Mouse (Mus musculus) intestine, embryonic 15.5 days (tissue): Measurements from ENCODE around the gene Megf9. TPM values are rescaled to one million over a fixed set of nuclear protein-coding genes. Genes with fewer than 3 reads are reported as not detected.

Experiments used
- ATAC-seq: fragments of 200-750 bp; cut with Nextera tagmentation; 2 replicates; pipeline ENCODE4 v1.8.0; 2017; ENCODE audit warnings: moderate TSS enrichment, moderate library complexity
- H3K27ac ChIP-seq: fragments of 300-500 bp; sonication (generic); 2 replicates; pipeline ENCODE4 v1.5.1; 2015; ENCODE audit warnings: mild to moderate bottlenecking, inconsistent platforms
- H3K27me3 ChIP-seq: fragments of 300-500 bp; sonication (generic); replicated peaks from 2 replicates; pipeline ENCODE4 v1.6.1; 2015; ENCODE audit warnings: inconsistent platforms
- H3K36me3 ChIP-seq: fragments of 300-500 bp; sonication (generic); 2 replicates; pipeline ENCODE4 v1.6.1; 2015; ENCODE audit warnings: inconsistent platforms
- H3K4me1 ChIP-seq: fragments of 300-500 bp; sonication (generic); replicated peaks from 2 replicates; pipeline ENCODE4 v1.6.1; 2015; ENCODE audit warnings: inconsistent platforms
- H3K4me2 ChIP-seq: fragments of 300-500 bp; sonication (generic); replicated peaks from 2 replicates; pipeline ENCODE4 v1.6.1; 2015; ENCODE audit warnings: mild to moderate bottlenecking, inconsistent platforms
- H3K4me3 ChIP-seq: fragments of 300-500 bp; sonication (generic); replicated peaks from 2 replicates; pipeline ENCODE4 v1.5.1; 2015; ENCODE audit warnings: inconsistent platforms
- H3K9ac ChIP-seq: fragments of 300-500 bp; sonication (generic); 2 replicates; pipeline ENCODE4 v1.6.1; 2015; ENCODE audit warnings: inconsistent platforms
- H3K9me3 ChIP-seq: fragments of 300-500 bp; sonication (generic); 2 replicates; pipeline ENCODE4 v1.6.1; 2016; ENCODE audit warnings: inconsistent platforms
- WGBS: fragments of 180-500 bp; shearing (Covaris S2); methylation state at CpG from one replicate; pipeline ENCODE4 v1.1.7; 2015; 5-methylcytosine and 5-hydroxymethylcytosine counted together
- polyA plus RNA-seq: library from polyadenylated mRNA; unstranded; fragments of >200 nt; fragmentation: Nextera tagmentation; extraction: Ambion mirVana; gene quantifications from 2 replicates; pipeline ENCODE4 v1.2.1, GENCODE M21; 2015

Gene Megf9
- polyA plus RNA-seq, 1 experiment from 2014 or later: 5.5 TPM

GRCm38 (mm10) chr4:70516289-70516688 lies 18.5 kb downstream of the Megf9 start:
- no peak overlapping the region for H3K9ac ChIP-seq
- H3K4me1 ChIP-seq: no peaks in the 10 kb centered on the region
- no peak for ATAC-seq
- no peak overlapping the region for H3K4me2 ChIP-seq
- H3K36me3 ChIP-seq: no peaks in the 10 kb centered on the region
- H3K4me3 ChIP-seq: no peak overlapping the region
- WGBS: 80% methylated on average over 6 of the region's 6 CpGs
- H3K27ac ChIP-seq: no peak overlapping the region
- no peaks in the 10 kb centered on the region for H3K27me3 ChIP-seq
- no peaks in the 10 kb centered on the region for H3K9me3 ChIP-seq

- no peak overlapping the region for H3K4me3 ChIP-seq
- no peaks in the 10 kb centered on the region for H3K4me1 ChIP-seq
- no peaks in the 10 kb centered on the region for H3K36me3 ChIP-seq
- no peaks in the 10 kb centered on the region for H3K9me3 ChIP-seq
- H3K27me3 ChIP-seq: no peaks in the 10 kb centered on the region
- no peak overlapping the region for H3K4me2 ChIP-seq
- no peak overlapping the region for H3K27ac ChIP-seq
- H3K9ac ChIP-seq: no peak overlapping the region
- no peak for ATAC-seq
These were observed 19.3 kb downstream of the Megf9 start for GRCm38 (mm10) chr4:70515514-70515913.

GRCm38 (mm10) chr4:70509987-70510386 lies 24.8 kb downstream of the Megf9 start:
- Histone ChIP-seq H3K4me3 (no peak overlapping the region), H3K9ac (no peak overlapping the region), H3K9me3 (no peaks in the 10 kb centered on the region), H3K36me3 (no peaks in the 10 kb centered on the region), H3K27me3 (no peaks in the 10 kb centered on the region), H3K27ac (no peak overlapping the region), H3K4me1 (no peaks in the 10 kb centered on the region), H3K4me2 (no peak overlapping the region)
- no peak for ATAC-seq
- 93% methylated on average over 2 of the region's 2 CpGs for WGBS

- WGBS: 25% methylated on average over 2 of the region's 2 CpGs
- ATAC-seq: no peak
These were observed 25.2 kb downstream of the Megf9 start for GRCm38 (mm10) chr4:70509565-70509964.

GRCm38 (mm10) chr4:70508207-70508606 lies 26.6 kb downstream of the Megf9 start:
- WGBS: 87% methylated on average over 1 of the region's 1 CpGs
- Histone ChIP-seq H3K27ac (no peak overlapping the region), H3K36me3 (no peaks in the 10 kb centered on the region), H3K4me2 (no peak overlapping the region), H3K9me3 (no peaks in the 10 kb centered on the region), H3K4me3 (no peak overlapping the region), H3K4me1 (no peaks in the 10 kb centered on the region), H3K9ac (no peak overlapping the region), H3K27me3 (no peaks in the 10 kb centered on the region)
- ATAC-seq: no peak

More at GRCm38 (mm10) chr4:70509565-70509964, 25.2 kb downstream of the Megf9 start:
- no peak overlapping the region for H3K4me3 ChIP-seq
- no peaks in the 10 kb centered on the region for H3K27me3 ChIP-seq
- no peaks in the 10 kb centered on the region for H3K4me1 ChIP-seq
- no peak overlapping the region for H3K9ac ChIP-seq
- no peak overlapping the region for H3K4me2 ChIP-seq
- H3K27ac ChIP-seq: no peak overlapping the region
- no peaks in the 10 kb centered on the region for H3K9me3 ChIP-seq
- no peaks in the 10 kb centered on the region for H3K36me3 ChIP-seq

GRCm38 (mm10) chr4:70505951-70506350 lies 28.8 kb downstream of the Megf9 start:
- H3K4me2 ChIP-seq: no peak overlapping the region
- H3K27ac ChIP-seq: no peak overlapping the region
- H3K9ac ChIP-seq: no peak overlapping the region
- WGBS: 68% methylated on average over 3 of the region's 3 CpGs
- H3K36me3 ChIP-seq: no peaks in the 10 kb centered on the region
- no peak overlapping the region for H3K4me3 ChIP-seq
- no peak for ATAC-seq
- H3K27me3 ChIP-seq: no peaks in the 10 kb centered on the region
- no peaks in the 10 kb centered on the region for H3K9me3 ChIP-seq
- no peaks in the 10 kb centered on the region for H3K4me1 ChIP-seq

- H3K4me3 ChIP-seq: no peak overlapping the region
- no peaks in the 10 kb centered on the region for H3K9me3 ChIP-seq
- no peak for ATAC-seq
- H3K36me3 ChIP-seq: no peaks in the 10 kb centered on the region
- no peak overlapping the region for H3K4me2 ChIP-seq
- no peak overlapping the region for H3K9ac ChIP-seq
- H3K4me1 ChIP-seq: no peaks in the 10 kb centered on the region
- H3K27ac ChIP-seq: no peak overlapping the region
- WGBS: 49% methylated on average over 1 of the region's 1 CpGs
- no peaks in the 10 kb centered on the region for H3K27me3 ChIP-seq
These were observed 31.0 kb downstream of the Megf9 start for GRCm38 (mm10) chr4:70503827-70504226.

- Histone ChIP-seq H3K4me2 (no peak overlapping the region), H3K9ac (no peak overlapping the region), H3K27me3 (no peaks in the 10 kb centered on the region), H3K36me3 (no peaks in the 10 kb centered on the region), H3K4me3 (no peak overlapping the region), H3K27ac (no peak overlapping the region), H3K4me1 (no peaks in the 10 kb centered on the region), H3K9me3 (no peaks in the 10 kb centered on the region)
- 73% methylated on average over 3 of the region's 3 CpGs for WGBS
- no peak for ATAC-seq
These were observed 35.5 kb downstream of the Megf9 start for GRCm38 (mm10) chr4:70499285-70499684.

- H3K9me3 ChIP-seq: no peaks in the 10 kb centered on the region
- no peaks in the 10 kb centered on the region; the same call in 1 of the 2 replicates for H3K27me3 ChIP-seq
- H3K4me1 ChIP-seq: no peaks in the 10 kb centered on the region
- 59% methylated on average over 1 of the region's 1 CpGs for WGBS
- no peak overlapping the region for H3K4me2 ChIP-seq
- ATAC-seq: no peak
- H3K27ac ChIP-seq: no peak overlapping the region
- no peak overlapping the region for H3K9ac ChIP-seq
- no peak overlapping the region for H3K4me3 ChIP-seq
- no peaks in the 10 kb centered on the region for H3K36me3 ChIP-seq
These were observed 37.8 kb downstream of the Megf9 start for GRCm38 (mm10) chr4:70496978-70497377.

GRCm38 (mm10) chr4:70489792-70490191 lies 45.0 kb downstream of the Megf9 start:
- Histone ChIP-seq H3K4me1 (no peaks in the 10 kb centered on the region), H3K27me3 (no peaks in the 10 kb centered on the region; the same call in 1 of the 2 replicates), H3K4me3 (no peak overlapping the region), H3K9me3 (no peaks in the 10 kb centered on the region), H3K4me2 (no peak overlapping the region), H3K9ac (no peak overlapping the region), H3K36me3 (no peaks in the 10 kb centered on the region), H3K27ac (no peak overlapping the region)
- peak; percentile 86 for ATAC-seq
- 68% methylated on average over 2 of the region's 2 CpGs for WGBS

GRCm38 (mm10) chr4:70488415-70488814 lies 46.4 kb downstream of the Megf9 start:
- no peak overlapping the region for H3K4me2 ChIP-seq
- no peaks in the 10 kb centered on the region; the same call in 1 of the 2 replicates for H3K27me3 ChIP-seq
- no peak overlapping the region for H3K4me3 ChIP-seq
- H3K9me3 ChIP-seq: no peaks in the 10 kb centered on the region
- H3K27ac ChIP-seq: no peak overlapping the region
- H3K4me1 ChIP-seq: no peaks in the 10 kb centered on the region
- ATAC-seq: no peak
- 76% methylated on average over 3 of the region's 3 CpGs for WGBS
- H3K36me3 ChIP-seq: no peaks in the 10 kb centered on the region
- H3K9ac ChIP-seq: no peak overlapping the region

- Histone ChIP-seq H3K27me3 (no peaks in the 10 kb centered on the region), H3K27ac (no peak overlapping the region), H3K9me3 (no peaks in the 10 kb centered on the region), H3K9ac (no peak overlapping the region), H3K36me3 (no peaks in the 10 kb centered on the region), H3K4me1 (no peaks in the 10 kb centered on the region), H3K4me3 (no peak overlapping the region), H3K4me2 (no peak overlapping the region)
- 73% methylated on average over 2 of the region's 2 CpGs for WGBS
- no peak for ATAC-seq
These were observed 50.7 kb downstream of the Megf9 start for GRCm38 (mm10) chr4:70484134-70484533.

GRCm38 (mm10) chr4:70481931-70482330 lies 52.9 kb downstream of the Megf9 start:
- Histone ChIP-seq H3K36me3 (no peaks in the 10 kb centered on the region), H3K27ac (no peak overlapping the region), H3K9me3 (no peaks in the 10 kb centered on the region), H3K4me3 (no peak overlapping the region), H3K9ac (no peak overlapping the region), H3K4me2 (no peak overlapping the region), H3K4me1 (no peaks in the 10 kb centered on the region), H3K27me3 (no peaks in the 10 kb centered on the region)
- WGBS: 62% methylated on average over 4 of the region's 4 CpGs
- peak; percentile 71 for ATAC-seq
